Mouse (Mus musculus): ENCODE data around the gene Gm9. TPM values are rescaled to one million over a fixed set of nuclear protein-coding genes. Genes with fewer than 3 reads are reported as not detected.
"Not testable (repeated sequence)": the region's sequence is repeated elsewhere in the genome, so short reads cannot be mapped to it uniquely, and the experiment has no call there.

Gene Gm9
- polyA plus RNA-seq (2012; ENCODE audit: insufficient read depth, low replicate concordance): not detected in 2 replicates

GRCm38 (mm10) chrX:37210941-37211340 is at the start of gene Gm9:
Gene Gm9 (minus strand): TSS chrX:37211041.
- H3K9me3 ChIP-seq: peaks cover 8% of the 10 kb centered on the region
- no peaks in the 10 kb centered on the region for H3K36me3 ChIP-seq (replicated peaks; ENCODE audit: low read length)
- H3K4me3 ChIP-seq (replicated peaks): no peak within 1 kb of the TSS
- TF ChIP-seq GATA1 (IDR thresholded peaks at IDR 0.05; ENCODE audit: borderline replicate concordance, low read length) (no peak), FLI1 (IDR thresholded peaks at IDR 0.05; ENCODE audit: low read length) (no peak)
- peaks cover 45% of the 10 kb centered on the region for H3K27me3 ChIP-seq (replicated peaks)
- H3K4me1 ChIP-seq: no peaks in the 10 kb centered on the region

- not testable (repeated sequence) for H3K4me1 ChIP-seq; H3K4me3 ChIP-seq (replicated peaks); H3K36me3 ChIP-seq (replicated peaks; ENCODE audit: low read length); H3K9me3 ChIP-seq; H3K27me3 ChIP-seq (replicated peaks)
Observed at GRCm38 (mm10) chrX:37249619-37250018, 38.8 kb upstream of the Gm9 start, which contains the start of gene Rhox3a. Gene Rhox3a (plus strand): TSS chrX:37249919.

GRCm38 (mm10) chrX:37244676-37245075 is 33.8 kb upstream of the Gm9 start, which contains the start of gene Rhox2a:
Gene Rhox2a (plus strand): TSS chrX:37244976.
- H3K36me3 ChIP-seq (replicated peaks; ENCODE audit: low read length); H3K4me1 ChIP-seq; H3K4me3 ChIP-seq (replicated peaks); H3K27me3 ChIP-seq (replicated peaks); H3K9me3 ChIP-seq: not testable (repeated sequence)

- H3K27me3 ChIP-seq (replicated peaks): peaks cover 24% of the 10 kb centered on the region
- H3K4me1 ChIP-seq; H3K4me3 ChIP-seq (replicated peaks); H3K36me3 ChIP-seq (replicated peaks; ENCODE audit: low read length); H3K9me3 ChIP-seq: not testable (repeated sequence)
Observed at GRCm38 (mm10) chrX:37222158-37222557, 11.3 kb upstream of the Gm9 start, which contains the start of gene Rhox1. Gene Rhox1 (minus strand): TSS chrX:37222258.

- no peaks in the 10 kb centered on the region for H3K36me3 ChIP-seq (replicated peaks; ENCODE audit: low read length)
- H3K4me3 ChIP-seq (replicated peaks): no peak overlapping the region
- H3K9me3 ChIP-seq: peaks cover 5% of the 10 kb centered on the region; the same call in 1 of the 2 replicates
- peaks cover 4% of the 10 kb centered on the region for H3K27me3 ChIP-seq (replicated peaks)
- no peaks in the 10 kb centered on the region for H3K4me1 ChIP-seq
- no peak for TF ChIP-seq FLI1 (IDR thresholded peaks at IDR 0.05; ENCODE audit: low read length)
- TF ChIP-seq GATA1 (IDR thresholded peaks at IDR 0.05; ENCODE audit: borderline replicate concordance, low read length): no peak
Observed at GRCm38 (mm10) chrX:37198676-37199075, 12.2 kb downstream of the Gm9 start.

GRCm38 (mm10) chrX:37191744-37192379 is 19.0 kb downstream of the Gm9 start:
- Histone ChIP-seq H3K9me3 (peaks cover 13% of the 10 kb centered on the region), H3K4me3 (replicated peaks) (peak overlapping the region; percentile 93), H3K27me3 (replicated peaks) (peaks cover 14% of the 10 kb centered on the region), H3K36me3 (replicated peaks; ENCODE audit: low read length) (peaks cover 13% of the 10 kb centered on the region), H3K4me1 (peaks cover 6% of the 10 kb centered on the region)
- no peak for TF ChIP-seq GATA1 (IDR thresholded peaks at IDR 0.05; ENCODE audit: borderline replicate concordance, low read length)
- TF ChIP-seq FLI1 (IDR thresholded peaks at IDR 0.05; ENCODE audit: low read length): no peak

- Histone ChIP-seq H3K4me3 (replicated peaks) (peak within 1 kb of the TSS; percentile 93), H3K36me3 (replicated peaks; ENCODE audit: low read length) (peaks cover 13% of the 10 kb centered on the region)
- TF ChIP-seq FLI1 (IDR thresholded peaks at IDR 0.05; ENCODE audit: low read length) (no peak), GATA1 (IDR thresholded peaks at IDR 0.05; ENCODE audit: borderline replicate concordance, low read length) (no peak)
Observed at GRCm38 (mm10) chrX:37191105-37191743, 19.6 kb downstream of the Gm9 start, which contains the start of the genes Ndufa1 and Rnf113a1. Gene Ndufa1 (minus strand): TSS chrX:37191163. Gene Rnf113a1 (plus strand): TSS chrX:37191245.

GRCm38 (mm10) chrX:37190755-37191104 is 20.1 kb downstream of the Gm9 start:
- H3K4me3 ChIP-seq (replicated peaks): peak overlapping the region; percentile 93
- peaks cover 13% of the 10 kb centered on the region for H3K9me3 ChIP-seq
- H3K4me1 ChIP-seq: peaks cover 6% of the 10 kb centered on the region
- peaks cover 14% of the 10 kb centered on the region for H3K27me3 ChIP-seq (replicated peaks)
- peaks cover 13% of the 10 kb centered on the region for H3K36me3 ChIP-seq (replicated peaks; ENCODE audit: low read length)
- TF ChIP-seq GATA1 (IDR thresholded peaks at IDR 0.05; ENCODE audit: borderline replicate concordance, low read length) (no peak), FLI1 (IDR thresholded peaks at IDR 0.05; ENCODE audit: low read length) (no peak)

More at GRCm38 (mm10) chrX:37191105-37191743, 19.6 kb downstream of the Gm9 start, which contains the start of the genes Ndufa1 and Rnf113a1:
- peaks cover 13% of the 10 kb centered on the region for H3K9me3 ChIP-seq
- peaks cover 6% of the 10 kb centered on the region for H3K4me1 ChIP-seq
- peaks cover 14% of the 10 kb centered on the region for H3K27me3 ChIP-seq (replicated peaks)

GRCm38 (mm10) chrX:37184401-37184800 is 26.4 kb downstream of the Gm9 start:
- H3K9me3 ChIP-seq; H3K4me1 ChIP-seq; H3K4me3 ChIP-seq (replicated peaks): not testable (repeated sequence)
- Histone ChIP-seq H3K27me3 (replicated peaks) (peaks cover 27% of the 10 kb centered on the region), H3K36me3 (replicated peaks; ENCODE audit: low read length) (peaks cover 13% of the 10 kb centered on the region)

GRCm38 (mm10) chrX:37168742-37169141 is 42.1 kb downstream of the Gm9 start, which contains the start of gene Akap14:
Gene Akap14 (minus strand): TSS chrX:37168842.
- Histone ChIP-seq H3K36me3 (replicated peaks; ENCODE audit: low read length) (no peaks in the 10 kb centered on the region), H3K27me3 (replicated peaks) (peaks cover 3% of the 10 kb centered on the region), H3K4me3 (replicated peaks) (no peak within 1 kb of the TSS), H3K9me3 (no peaks in the 10 kb centered on the region), H3K4me1 (peaks cover 20% of the 10 kb centered on the region)
- TF ChIP-seq FLI1 (IDR thresholded peaks at IDR 0.05; ENCODE audit: low read length) (no peak), GATA1 (IDR thresholded peaks at IDR 0.05; ENCODE audit: borderline replicate concordance, low read length) (no peak)

Data from megakaryocyte, embryonic 14.5 days (primary cell).